Mouse (Mus musculus) heart, embryonic 16.5 days (tissue): Measurements from ENCODE around the gene Dab2ip. TPM values are rescaled to one million over a fixed set of nuclear protein-coding genes. Genes with fewer than 3 reads are reported as not detected.
A peak's percentile ranks its signal among the peaks of the same experiment; 100 is the strongest.

Experiments
- ATAC-seq: fragments of 200-750 bp; cut with Nextera tagmentation; replicated peaks from 2 replicates; pipeline ENCODE4 v1.8.0; 2017; ENCODE audit warnings: moderate number of reproducible peaks; ENCODE audit not compliant: insufficient read depth, low FRiP score; ENCODE audit errors: extremely low read depth
- H3K27ac ChIP-seq: fragments of 300-500 bp; sonication (generic); 2 replicates; pipeline ENCODE4 v1.5.1; 2014; ENCODE audit warnings: mild to moderate bottlenecking, low read length, control low read depth, moderate library complexity
- H3K27me3 ChIP-seq: fragments of 300-500 bp; sonication (generic); 2 replicates; pipeline ENCODE4 v1.6.1; 2014; ENCODE audit warnings: low read length, mixed read lengths; ENCODE audit not compliant: control insufficient read depth, insufficient read depth
- H3K36me3 ChIP-seq: fragments of 300-500 bp; sonication (generic); 2 replicates; pipeline ENCODE4 v1.6.1; 2014; ENCODE audit not compliant: control insufficient read depth, insufficient read depth
- H3K4me1 ChIP-seq: fragments of 300-500 bp; sonication (generic); 2 replicates; pipeline ENCODE4 v1.6.1; 2014; ENCODE audit warnings: low read length, mixed read lengths; ENCODE audit not compliant: control insufficient read depth, insufficient read depth
- H3K4me2 ChIP-seq: fragments of 300-500 bp; sonication (generic); 2 replicates; pipeline ENCODE4 v1.6.1; 2014; ENCODE audit warnings: low read depth, mild to moderate bottlenecking, control low read depth, low read length
- H3K4me3 ChIP-seq: fragments of 300-500 bp; sonication (generic); 2 replicates; pipeline ENCODE4 v1.5.1; 2014; ENCODE audit warnings: mild to moderate bottlenecking, control low read depth, low read length
- H3K9ac ChIP-seq: fragments of 300-500 bp; sonication (generic); 2 replicates; pipeline ENCODE4 v1.6.1; 2014; ENCODE audit warnings: low read length, control low read depth
- H3K9me3 ChIP-seq: fragments of 300-500 bp; sonication (generic); replicated peaks from 2 replicates; pipeline ENCODE4 v1.6.1; 2016; ENCODE audit warnings: low read length; ENCODE audit not compliant: control insufficient read depth
- WGBS: fragments of 180-500 bp; shearing (Covaris S2); extraction: QIAGEN DNeasy Blood & Tissue Kit; methylation state at CpG from one replicate; pipeline ENCODE4 v1.1.7; 2014; 5-methylcytosine and 5-hydroxymethylcytosine counted together
- polyA plus RNA-seq: library from polyadenylated mRNA; unstranded; fragments of >200 nt; fragmentation: Nextera tagmentation; extraction: Ambion mirVana; gene quantifications from 2 replicates; pipeline ENCODE4 v1.2.1, GENCODE M21; 2015

Dab2ip gene
- polyA plus RNA-seq = 27.1 and 32.9 TPM in 2 replicates

DNA sequence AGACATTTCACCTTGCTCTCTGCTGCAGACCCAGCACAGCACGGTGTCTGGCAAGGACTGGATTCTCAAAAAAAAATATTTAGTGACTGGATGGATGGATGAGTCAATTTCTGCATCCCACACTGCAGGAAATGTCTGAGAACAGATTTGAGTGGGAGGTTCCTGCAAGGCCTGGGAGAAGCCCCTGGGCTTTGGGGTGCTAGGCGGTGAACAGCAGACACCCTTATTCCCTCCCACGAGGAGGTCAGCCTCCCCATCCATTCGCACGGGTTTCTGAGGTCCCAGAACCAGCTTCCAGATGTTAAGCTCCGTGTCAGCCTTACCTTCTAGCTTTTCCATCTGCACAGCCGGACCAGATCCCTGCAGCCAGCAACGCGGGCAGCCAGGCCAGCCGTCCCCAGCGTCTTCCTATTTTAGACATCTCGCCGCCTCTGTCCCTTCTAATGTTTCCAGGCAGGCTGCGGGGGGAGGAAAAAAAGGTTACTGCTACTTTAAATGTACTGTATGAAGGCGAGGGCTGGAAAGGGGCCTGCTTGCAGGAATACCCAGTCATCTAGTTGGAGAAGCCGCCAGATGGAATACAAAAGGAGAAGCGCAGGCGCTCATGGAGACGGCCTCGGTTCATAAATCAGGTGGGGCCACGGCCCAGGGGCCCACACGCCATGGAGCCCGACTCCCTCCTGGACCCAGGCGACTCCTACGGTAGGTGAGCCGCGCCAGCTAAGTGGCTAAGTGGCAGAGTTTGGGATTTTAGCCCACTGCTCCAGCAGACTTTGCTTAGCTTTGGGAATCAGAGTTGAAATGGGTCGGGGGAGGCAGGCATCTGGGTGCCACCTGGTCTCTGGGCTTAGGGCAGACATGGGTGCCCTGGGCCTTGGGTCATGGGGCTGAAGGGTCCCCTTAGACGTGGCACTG lies at the start of gene Dab2ip:
TSS of gene Dab2ip (plus strand) at position 356 of the 915 bp plus-strand sequence.
- Histone ChIP-seq H3K4me1 (peaks cover 26% of the 10 kb centered on the region), H3K27ac (peak within 1 kb of the TSS; percentile 78), H3K27me3 (no peaks in the 10 kb centered on the region), H3K4me3 (peak within 1 kb of the TSS; percentile 44), H3K4me2 (peak within 1 kb of the TSS; percentile 64), H3K9ac (peak within 1 kb of the TSS; percentile 75), H3K36me3 (no peaks in the 10 kb centered on the region), H3K9me3 (no peaks in the 10 kb centered on the region)
- WGBS = 41% methylated on average over 29 of the region's 29 CpGs
- peak; percentile 38 for ATAC-seq

GRCm38 (mm10) chr2:35508597-35509342 lies 49.3 kb upstream of the Dab2ip start:
- Histone ChIP-seq H3K4me1 (peaks cover 63% of the 10 kb centered on the region), H3K9ac (peak overlapping the region; percentile 10; the same call in 1 of the 2 replicates), H3K36me3 (no peaks in the 10 kb centered on the region), H3K27ac (peak overlapping the region; percentile 78), H3K4me2 (no peak overlapping the region), H3K27me3 (no peaks in the 10 kb centered on the region), H3K9me3 (no peaks in the 10 kb centered on the region), H3K4me3 (no peak overlapping the region)
- peak; percentile 3; the same call in 1 of the 2 replicates for ATAC-seq
- WGBS = 21% methylated on average over 10 of the region's 10 CpGs

- H3K4me1 ChIP-seq = peaks cover 63% of the 10 kb centered on the region
- no peak overlapping the region for H3K4me2 ChIP-seq
- H3K9ac ChIP-seq = no peak overlapping the region
- peak overlapping the region; percentile 78 for H3K27ac ChIP-seq
- 18% methylated on average over 6 of the region's 6 CpGs for WGBS
- no peaks in the 10 kb centered on the region for H3K27me3 ChIP-seq
- no peak overlapping the region for H3K4me3 ChIP-seq
- ATAC-seq = no peak
- H3K36me3 ChIP-seq = no peaks in the 10 kb centered on the region
- H3K9me3 ChIP-seq = no peaks in the 10 kb centered on the region
Measured at GRCm38 (mm10) chr2:35509343-35509667, 48.8 kb upstream of the Dab2ip start.

DNA sequence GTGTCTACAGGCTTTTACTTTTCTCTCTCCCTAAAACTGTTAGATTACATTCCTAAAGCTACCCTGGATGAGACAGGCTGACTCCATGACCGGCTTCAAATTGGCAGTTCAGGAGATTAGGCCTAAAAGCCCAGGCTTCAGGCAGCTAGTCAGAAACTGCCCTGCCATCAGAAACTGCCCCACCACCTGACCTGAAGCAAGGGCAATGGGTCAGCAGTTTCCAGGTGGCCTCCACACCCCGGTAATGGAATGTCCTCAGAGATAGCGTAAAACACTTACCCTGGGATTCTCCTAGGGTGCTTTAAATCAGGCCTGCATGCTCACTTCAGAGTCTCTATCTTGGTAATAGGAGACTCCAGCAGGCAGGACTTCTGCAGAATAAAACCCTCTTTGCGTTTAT lies 48.2 kb upstream of the Dab2ip start:
- no peak overlapping the region for H3K4me2 ChIP-seq
- ATAC-seq = no peak
- 43% methylated on average over 4 of the region's 4 CpGs for WGBS
- no peak overlapping the region for H3K9ac ChIP-seq
- H3K4me1 ChIP-seq = peaks cover 61% of the 10 kb centered on the region
- H3K27ac ChIP-seq = no peak overlapping the region; the same call in 1 of the 2 replicates
- no peak overlapping the region for H3K4me3 ChIP-seq
- no peaks in the 10 kb centered on the region for H3K9me3 ChIP-seq
- no peaks in the 10 kb centered on the region for H3K27me3 ChIP-seq
- no peaks in the 10 kb centered on the region for H3K36me3 ChIP-seq

GRCm38 (mm10) chr2:35510920-35511319 lies 47.1 kb upstream of the Dab2ip start:
- no peak overlapping the region for H3K4me3 ChIP-seq

DNA sequence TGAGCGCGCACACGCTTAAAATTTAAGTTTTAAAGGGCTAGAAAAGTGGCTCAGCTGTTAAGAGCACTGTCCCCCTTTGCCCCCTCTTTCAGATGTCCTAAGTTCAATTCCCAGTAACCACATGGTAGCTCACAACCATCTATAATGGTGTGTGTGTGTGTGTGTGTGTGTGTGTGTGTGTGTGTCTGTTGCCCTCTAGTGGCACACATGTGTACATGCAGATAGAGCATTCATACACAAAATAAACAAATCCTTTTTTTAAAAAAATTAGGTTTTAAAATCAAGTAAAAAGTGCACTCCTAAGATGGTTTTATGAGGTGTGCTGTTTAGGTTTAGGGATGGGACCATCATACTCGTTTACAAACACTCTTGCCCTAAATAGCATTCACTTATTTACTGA lies 45.8 kb upstream of the Dab2ip start:
- Histone ChIP-seq H3K4me3 (no peak overlapping the region), H3K9ac (no peak overlapping the region), H3K4me1 (peaks cover 49% of the 10 kb centered on the region), H3K36me3 (no peaks in the 10 kb centered on the region), H3K9me3 (no peaks in the 10 kb centered on the region), H3K27ac (no peak overlapping the region), H3K4me2 (no peak overlapping the region), H3K27me3 (no peaks in the 10 kb centered on the region)
- WGBS = 92% methylated on average over 4 of the region's 4 CpGs
- ATAC-seq = no peak

More at GRCm38 (mm10) chr2:35510920-35511319, 47.1 kb upstream of the Dab2ip start:
- H3K27ac ChIP-seq = peak overlapping the region; percentile 58
- H3K27me3 ChIP-seq = no peaks in the 10 kb centered on the region
- H3K9me3 ChIP-seq = no peaks in the 10 kb centered on the region
- H3K4me1 ChIP-seq = peaks cover 60% of the 10 kb centered on the region
- no peak for ATAC-seq
- no peaks in the 10 kb centered on the region for H3K36me3 ChIP-seq
- H3K4me2 ChIP-seq = no peak overlapping the region
- H3K9ac ChIP-seq = no peak overlapping the region
- WGBS = 21% methylated on average over 1 of the region's 1 CpGs

GRCm38 (mm10) chr2:35514051-35514892 lies 43.8 kb upstream of the Dab2ip start:
- H3K9me3 ChIP-seq = no peaks in the 10 kb centered on the region
- peak overlapping the region; percentile 61 for H3K9ac ChIP-seq
- H3K27me3 ChIP-seq = no peaks in the 10 kb centered on the region
- H3K4me3 ChIP-seq = no peak overlapping the region
- peaks cover 34% of the 10 kb centered on the region for H3K4me1 ChIP-seq
- no peaks in the 10 kb centered on the region for H3K36me3 ChIP-seq
- ATAC-seq = peak; percentile 84
- 21% methylated on average over 14 of the region's 14 CpGs for WGBS
- H3K27ac ChIP-seq = peak overlapping the region; percentile 88
- peak overlapping the region; percentile 42 for H3K4me2 ChIP-seq

DNA sequence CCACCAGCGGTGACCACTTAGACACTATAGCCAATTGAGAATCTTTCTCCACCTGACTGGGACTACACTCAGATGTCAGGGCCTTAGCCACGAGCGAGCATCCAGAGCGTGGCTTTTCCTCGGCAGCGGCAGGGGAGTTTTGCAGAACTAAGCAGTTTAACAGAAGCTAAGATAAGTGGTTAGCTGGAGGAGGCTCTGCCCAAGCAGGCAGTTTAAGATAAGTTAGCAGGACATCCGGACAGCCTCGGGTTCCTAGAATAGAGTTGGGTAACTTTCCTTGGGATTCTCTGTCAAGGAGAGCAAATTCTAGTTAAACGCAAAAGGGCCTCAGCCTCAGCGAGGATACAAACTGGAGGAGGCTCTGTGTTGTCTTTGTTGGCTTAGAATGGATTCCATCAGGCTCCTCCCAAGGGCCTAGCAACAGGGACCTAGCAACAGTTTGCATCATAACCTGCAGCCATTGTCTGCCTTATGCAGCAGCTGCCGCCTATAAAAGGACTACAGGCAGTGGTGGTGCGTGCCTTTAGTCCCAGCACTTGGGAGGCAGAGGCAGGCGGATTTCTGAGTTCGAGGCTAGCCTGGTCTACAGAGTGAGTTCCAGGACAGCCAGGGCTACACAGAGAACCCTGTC lies 31.3 kb upstream of the Dab2ip start:
- H3K9me3 ChIP-seq = no peaks in the 10 kb centered on the region
- no peaks in the 10 kb centered on the region for H3K36me3 ChIP-seq
- H3K27ac ChIP-seq = no peak overlapping the region
- 76% methylated on average over 14 of the region's 14 CpGs for WGBS
- H3K4me1 ChIP-seq = no peaks in the 10 kb centered on the region
- no peak overlapping the region for H3K9ac ChIP-seq
- H3K4me2 ChIP-seq = no peak overlapping the region
- no peaks in the 10 kb centered on the region for H3K27me3 ChIP-seq
- H3K4me3 ChIP-seq = no peak overlapping the region
- no peak for ATAC-seq
